Mouse (Mus musculus): ENCODE results near the gene Cks2. TPM values are rescaled to one million over a fixed set of nuclear protein-coding genes. Genes with fewer than 3 reads are reported as not detected.

The Cks2 gene
- total and polyA plus RNA-seq, 2 experiments from 2014 or later: 16.3 to 20.0 TPM

DNA sequence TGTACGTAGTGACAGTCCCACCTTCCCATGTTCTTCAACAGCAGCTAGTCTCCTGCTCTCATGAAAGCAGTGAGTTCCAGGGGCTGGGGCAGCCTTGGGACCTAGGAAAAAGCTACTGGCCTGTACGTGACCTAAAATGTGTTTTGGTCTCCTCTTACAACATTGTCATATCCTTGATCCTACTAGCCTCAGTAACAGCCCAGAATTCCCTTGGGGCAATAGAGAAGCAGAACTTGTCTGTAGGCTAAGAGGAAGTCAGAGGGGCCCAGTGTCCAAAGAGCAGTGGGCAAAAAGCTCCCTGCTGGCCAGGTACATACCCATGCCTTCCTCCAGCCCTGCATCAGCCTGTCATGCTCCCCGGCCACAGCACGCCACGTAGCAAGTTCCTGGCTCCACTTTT is 41.9 kb downstream of the Cks2 start:
- WGBS: 95% methylated on average over 5 of the region's 5 CpGs
- no peak for TF ChIP-seq CTCF (IDR thresholded peaks at IDR 0.05)
- Histone ChIP-seq H3K4me2 (ENCODE audit: low read depth, low read length, poor library complexity, severe bottlenecking) (no peak overlapping the region), H3K9me3 (ENCODE audit: low read length) (no peaks in the 10 kb centered on the region), H3K9ac (replicated peaks; ENCODE audit: low read length, poor library complexity, severe bottlenecking) (no peak overlapping the region), H3K27me3 (ENCODE audit: insufficient read depth, low read length) (no peaks in the 10 kb centered on the region), H3K27ac (ENCODE audit: low read depth, low read length) (no peak overlapping the region), H3K36me3 (ENCODE audit: insufficient read depth, low read length) (peaks cover 47% of the 10 kb centered on the region), H3K4me1 (ENCODE audit: insufficient read depth, low read length) (no peaks in the 10 kb centered on the region), H3K4me3 (ENCODE audit: low read depth, low read length) (no peak overlapping the region)
- ATAC-seq (ENCODE audit: low FRiP score) (no peak), DNase-seq (ENCODE audit: low spot score) (no peak)

GRCm38 (mm10) chr13:51688688-51689087 is 43.7 kb downstream of the Cks2 start:
- Histone ChIP-seq H3K4me1 (ENCODE audit: insufficient read depth, low read length) (no peaks in the 10 kb centered on the region), H3K9ac (replicated peaks; ENCODE audit: low read length, poor library complexity, severe bottlenecking) (no peak overlapping the region), H3K9me3 (ENCODE audit: low read length) (no peaks in the 10 kb centered on the region), H3K27me3 (ENCODE audit: insufficient read depth, low read length) (no peaks in the 10 kb centered on the region), H3K27ac (ENCODE audit: low read depth, low read length) (no peak overlapping the region), H3K36me3 (ENCODE audit: insufficient read depth, low read length) (peaks cover 32% of the 10 kb centered on the region), H3K4me2 (ENCODE audit: low read depth, low read length, poor library complexity, severe bottlenecking) (no peak overlapping the region), H3K4me3 (ENCODE audit: low read depth, low read length) (no peak overlapping the region)
- TF ChIP-seq CTCF (IDR thresholded peaks at IDR 0.05): no peak
- DNase-seq (ENCODE audit: low spot score) (no peak), ATAC-seq (ENCODE audit: low FRiP score) (no peak)
- whole genome bisulfite sequencing: 31% methylated on average over 3 of the region's 3 CpGs

DNA sequence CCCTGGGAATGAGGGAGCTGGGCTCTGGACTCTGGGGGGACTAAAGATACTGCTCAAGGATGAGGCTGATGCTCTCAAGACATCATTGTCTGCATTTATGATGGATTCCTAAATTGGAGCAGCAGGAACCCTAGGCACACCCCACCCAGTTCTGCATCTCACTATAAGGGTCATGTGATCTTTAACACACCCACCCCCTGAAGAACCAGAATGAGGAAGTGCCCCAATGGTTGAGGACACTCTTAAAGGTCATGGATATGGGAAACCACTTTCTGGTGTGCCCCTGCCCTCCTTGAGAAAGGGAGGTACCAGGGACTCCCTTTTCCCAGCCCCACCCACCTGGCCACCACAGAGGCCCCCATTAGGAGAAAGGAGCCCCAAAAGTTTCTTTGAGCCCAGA is 51.4 kb downstream of the Cks2 start:
- Histone ChIP-seq H3K27ac (ENCODE audit: low read depth, low read length) (no peak overlapping the region), H3K4me3 (ENCODE audit: low read depth, low read length) (no peak overlapping the region), H3K4me1 (ENCODE audit: insufficient read depth, low read length) (no peaks in the 10 kb centered on the region), H3K4me2 (ENCODE audit: low read depth, low read length, poor library complexity, severe bottlenecking) (no peak overlapping the region), H3K9ac (replicated peaks; ENCODE audit: low read length, poor library complexity, severe bottlenecking) (no peak overlapping the region), H3K9me3 (ENCODE audit: low read length) (no peaks in the 10 kb centered on the region), H3K27me3 (ENCODE audit: insufficient read depth, low read length) (no peaks in the 10 kb centered on the region), H3K36me3 (ENCODE audit: insufficient read depth, low read length) (peaks cover 23% of the 10 kb centered on the region)
- no peak for ATAC-seq (ENCODE audit: low FRiP score)
- DNase-seq (ENCODE audit: low spot score): no peak
- TF ChIP-seq CTCF (IDR thresholded peaks at IDR 0.05): no peak

DNA sequence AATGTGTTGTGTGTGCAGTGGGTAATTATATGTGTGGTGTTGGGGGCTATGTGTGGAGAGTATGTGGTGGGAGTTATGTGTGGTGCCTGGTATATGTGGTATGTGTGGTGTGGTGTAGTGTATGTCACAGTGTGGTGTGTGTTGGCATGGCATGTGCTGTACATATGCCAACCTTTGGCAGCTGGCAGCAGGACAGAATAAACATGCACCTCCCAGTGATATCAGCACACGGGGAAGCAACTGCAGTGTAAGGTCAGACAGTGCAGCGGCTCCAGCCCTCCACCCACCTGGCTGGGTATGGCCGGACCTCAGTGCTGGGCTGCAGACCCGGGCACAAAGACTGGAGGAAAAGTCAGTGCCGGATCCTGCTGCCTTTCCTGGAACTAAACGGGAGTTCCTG is 52.4 kb downstream of the Cks2 start:
- WGBS: 85% methylated on average over 6 of the region's 6 CpGs

DNA sequence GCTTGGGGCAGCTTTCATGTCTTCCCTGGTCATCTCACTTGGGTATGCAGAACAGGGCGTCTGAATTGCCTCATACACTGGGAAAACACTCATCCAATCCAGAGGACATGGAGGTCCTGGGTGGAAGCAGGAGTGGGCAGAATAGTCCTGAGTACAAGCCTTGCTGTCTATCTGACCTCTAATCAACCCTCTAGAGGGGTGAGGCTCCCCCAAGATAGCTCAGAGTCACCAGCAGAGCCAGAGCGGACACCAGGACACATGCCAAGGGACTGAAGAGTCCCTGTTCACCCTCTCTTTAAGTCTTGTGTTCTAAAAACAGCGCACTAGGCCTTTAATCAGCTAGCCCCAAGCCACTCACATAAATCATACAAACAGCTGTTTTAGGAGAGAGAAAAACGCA is 52.9 kb downstream of the Cks2 start:
- DNase-seq (ENCODE audit: low spot score) (no peak), ATAC-seq (ENCODE audit: low FRiP score) (no peak)

More for the DNA sequence above, 52.4 kb downstream of the Cks2 start:
- Histone ChIP-seq H3K27me3 (ENCODE audit: insufficient read depth, low read length) (no peaks in the 10 kb centered on the region), H3K9ac (replicated peaks; ENCODE audit: low read length, poor library complexity, severe bottlenecking) (no peak overlapping the region), H3K4me1 (ENCODE audit: insufficient read depth, low read length) (no peaks in the 10 kb centered on the region), H3K4me2 (ENCODE audit: low read depth, low read length, poor library complexity, severe bottlenecking) (no peak overlapping the region), H3K9me3 (ENCODE audit: low read length) (no peaks in the 10 kb centered on the region), H3K27ac (ENCODE audit: low read depth, low read length) (no peak overlapping the region), H3K4me3 (ENCODE audit: low read depth, low read length) (no peak overlapping the region), H3K36me3 (ENCODE audit: insufficient read depth, low read length) (peaks cover 27% of the 10 kb centered on the region)
- DNase-seq (ENCODE audit: low spot score) (no peak), ATAC-seq (ENCODE audit: low FRiP score) (no peak)
- TF ChIP-seq CTCF (IDR thresholded peaks at IDR 0.05): no peak

DNA sequence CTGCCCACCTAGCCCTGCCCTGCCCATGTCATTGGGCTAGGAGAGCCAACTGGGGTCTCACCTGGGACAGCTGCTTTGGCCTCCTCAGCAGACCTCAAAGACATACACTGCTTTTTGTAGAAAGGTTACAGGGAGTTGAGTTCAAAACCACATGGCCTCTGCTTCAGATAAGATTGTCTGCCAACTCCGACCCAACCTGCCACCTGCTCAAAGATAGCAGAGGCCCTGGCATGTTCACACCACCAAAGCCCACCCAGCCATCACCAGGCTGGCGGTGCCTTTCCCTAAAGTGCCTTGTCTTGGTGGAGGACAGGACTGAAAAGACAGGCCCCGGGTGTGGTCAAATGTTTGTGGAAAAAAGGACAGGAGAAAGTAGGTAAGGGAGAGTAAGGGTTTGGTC is 53.3 kb downstream of the Cks2 start:
- whole genome bisulfite sequencing: 93% methylated on average over 3 of the region's 3 CpGs
- DNase-seq (ENCODE audit: low spot score) (no peak), ATAC-seq (ENCODE audit: low FRiP score) (no peak)
- no peaks in the 10 kb centered on the region for H3K4me1 ChIP-seq (ENCODE audit: insufficient read depth, low read length)
- no peak overlapping the region for H3K9ac ChIP-seq (replicated peaks; ENCODE audit: low read length, poor library complexity, severe bottlenecking)
- H3K27ac ChIP-seq (ENCODE audit: low read depth, low read length): no peak overlapping the region
- TF ChIP-seq CTCF (IDR thresholded peaks at IDR 0.05): no peak
- no peak overlapping the region for H3K4me2 ChIP-seq (ENCODE audit: low read depth, low read length, poor library complexity, severe bottlenecking)
- H3K27me3 ChIP-seq (ENCODE audit: insufficient read depth, low read length): no peaks in the 10 kb centered on the region
- peaks cover 34% of the 10 kb centered on the region for H3K36me3 ChIP-seq (ENCODE audit: insufficient read depth, low read length)
- no peak overlapping the region for H3K4me3 ChIP-seq (ENCODE audit: low read depth, low read length)
- H3K9me3 ChIP-seq (ENCODE audit: low read length): no peaks in the 10 kb centered on the region

More for the DNA sequence above, 52.9 kb downstream of the Cks2 start:
- H3K9ac ChIP-seq (replicated peaks; ENCODE audit: low read length, poor library complexity, severe bottlenecking): no peak overlapping the region
- H3K27me3 ChIP-seq (ENCODE audit: insufficient read depth, low read length): no peaks in the 10 kb centered on the region
- no peaks in the 10 kb centered on the region for H3K4me1 ChIP-seq (ENCODE audit: insufficient read depth, low read length)
- no peak for TF ChIP-seq CTCF (IDR thresholded peaks at IDR 0.05)
- H3K4me3 ChIP-seq (ENCODE audit: low read depth, low read length): no peak overlapping the region
- no peak overlapping the region for H3K27ac ChIP-seq (ENCODE audit: low read depth, low read length)
- H3K9me3 ChIP-seq (ENCODE audit: low read length): no peaks in the 10 kb centered on the region
- H3K4me2 ChIP-seq (ENCODE audit: low read depth, low read length, poor library complexity, severe bottlenecking): no peak overlapping the region
- WGBS: 82% methylated on average over 4 of the region's 4 CpGs
- H3K36me3 ChIP-seq (ENCODE audit: insufficient read depth, low read length): peaks cover 31% of the 10 kb centered on the region

Other genes starting within 250 kb of the Cks2 start
- gene S1pr3, start 236.6 kb upstream of the Cks2 start, total RNA-seq (2014; rRNA removed): 9.5 and 9.6 TPM in 2 replicates
- 7.0 and 7.3 TPM in 2 replicates for gene S1pr3, start 236.6 kb upstream of the Cks2 start, polyA plus RNA-seq (2015; fragmentation: Nextera tagmentation; extraction: Ambion mirVana)
- gene Shc3, start 75.8 kb upstream of the Cks2 start, total RNA-seq (2014; rRNA removed): 110 and 119 TPM in 2 replicates
- 9.1 and 10.4 TPM in 2 replicates for gene Shc3, start 75.8 kb upstream of the Cks2 start, polyA plus RNA-seq (2015; fragmentation: Nextera tagmentation; extraction: Ambion mirVana)
- gene Secisbp2, start 6.5 kb downstream of the Cks2 start, total RNA-seq (2014; rRNA removed): 15.2 and 15.7 TPM in 2 replicates
- gene Secisbp2, start 6.5 kb downstream of the Cks2 start, polyA plus RNA-seq (2015; fragmentation: Nextera tagmentation; extraction: Ambion mirVana): 16.7 and 19.4 TPM in 2 replicates
- gene Sema4d, start 148.5 kb downstream of the Cks2 start, total RNA-seq (2014; rRNA removed): 19.3 and 19.8 TPM in 2 replicates
- 13.6 and 13.7 TPM in 2 replicates for gene Sema4d, start 148.5 kb downstream of the Cks2 start, polyA plus RNA-seq (2015; fragmentation: Nextera tagmentation; extraction: Ambion mirVana)
- 7.3 and 10.3 TPM in 2 replicates for gene Gadd45g, start 201.4 kb downstream of the Cks2 start, total RNA-seq (2014; rRNA removed)
- 20.4 and 23.3 TPM in 2 replicates for gene Gadd45g, start 201.4 kb downstream of the Cks2 start, polyA plus RNA-seq (2015; fragmentation: Nextera tagmentation; extraction: Ambion mirVana)